Mouse (Mus musculus) brain, embryonic 14.5 days (tissue): ENCODE measurements around the gene Fer1l4.

Source experiments
- CTCF ChIP-seq: fragments of 200-500 bp; IDR thresholded peaks from 2 replicates; pipeline ENCODE4 v1.5.1; 2012; ENCODE audit warnings: inconsistent platforms, mild to moderate bottlenecking, moderate library complexity, borderline replicate concordance; ENCODE audit not compliant: insufficient read depth, insufficient read length; ENCODE audit errors: extremely low read depth
- POLR2A ChIP-seq: fragments of 200-500 bp; IDR thresholded peaks from 2 replicates; pipeline ENCODE4 v1.6.1; 2012; ENCODE audit warnings: mild to moderate bottlenecking, inconsistent platforms, borderline replicate concordance; ENCODE audit not compliant: poor library complexity, insufficient read depth, insufficient read length, severe bottlenecking; ENCODE audit errors: extremely low read depth

DNA sequence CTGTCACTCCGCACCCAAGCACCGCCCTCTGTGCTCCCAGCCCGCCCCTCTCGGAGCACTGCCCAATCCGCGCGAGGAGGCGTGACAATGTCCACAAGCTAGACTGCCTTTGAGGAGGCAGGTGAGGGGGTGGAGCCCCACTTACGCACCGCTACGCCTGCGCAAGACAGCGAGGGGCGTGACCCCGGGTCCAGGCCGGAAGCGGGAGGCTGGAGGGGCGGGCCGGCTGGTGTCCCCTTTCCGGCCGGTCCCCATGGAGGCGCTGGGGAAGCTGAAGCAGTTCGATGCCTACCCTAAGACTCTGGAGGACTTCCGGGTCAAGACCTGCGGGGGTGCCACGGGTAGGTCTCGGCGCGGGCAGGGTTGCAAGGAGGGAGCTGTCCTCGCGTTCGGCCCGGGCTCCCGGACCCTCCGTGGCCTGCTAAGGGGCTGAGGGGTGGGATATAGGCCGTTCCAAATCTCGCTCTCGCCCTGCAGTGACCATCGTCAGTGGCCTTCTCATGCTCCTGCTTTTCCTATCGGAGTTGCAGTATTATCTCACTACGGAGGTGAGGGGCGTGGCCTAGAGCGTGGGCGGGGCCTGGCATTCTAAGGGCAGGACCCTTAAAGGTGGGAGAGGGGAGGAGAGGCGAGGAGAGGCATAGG lies 44.7 kb downstream of the Fer1l4 start, which contains the start of the genes 6430550D23Rik and Ergic3:
- no peak for TF ChIP-seq CTCF
- TF ChIP-seq POLR2A, result peak; percentile 58; the same call in 1 of the 2 replicates
